Mouse (Mus musculus) cerebellum, adult 9-10 months (tissue): ENCODE measurements around the gene Rpa1.
"Not testable (repeated sequence)": the region's sequence is repeated elsewhere in the genome, so short reads cannot be mapped to it uniquely, and the experiment has no call there.

Source experiments
- DNase-seq: peaks from one replicate; pipeline ENCODE4 v3.0.0; 2022

Gene Rpa1

DNA sequence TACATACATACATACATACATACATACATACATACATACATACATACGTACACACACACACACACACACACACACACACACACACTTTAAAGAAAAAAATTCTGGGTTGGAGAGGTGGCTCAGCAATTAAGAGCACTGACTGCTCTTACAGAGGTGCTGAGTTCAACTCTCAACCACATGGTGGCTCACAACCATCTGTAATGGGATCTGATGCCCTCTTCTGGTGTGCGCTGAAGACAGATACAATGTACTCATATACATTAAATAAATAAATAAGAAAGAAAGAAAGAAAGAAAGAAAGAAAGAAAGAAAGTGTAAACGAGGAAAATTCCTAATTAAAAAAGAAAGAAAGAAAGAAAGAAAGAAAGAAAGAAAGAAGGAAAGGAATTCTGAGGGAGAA lies 64.3 kb downstream of the Rpa1 start:
- DNase-seq = not testable (repeated sequence)

GRCm38 (mm10) chr11:75282496-75283120 lies 65.5 kb downstream of the Rpa1 start:
- DNase-seq = peak; percentile 53

DNA sequence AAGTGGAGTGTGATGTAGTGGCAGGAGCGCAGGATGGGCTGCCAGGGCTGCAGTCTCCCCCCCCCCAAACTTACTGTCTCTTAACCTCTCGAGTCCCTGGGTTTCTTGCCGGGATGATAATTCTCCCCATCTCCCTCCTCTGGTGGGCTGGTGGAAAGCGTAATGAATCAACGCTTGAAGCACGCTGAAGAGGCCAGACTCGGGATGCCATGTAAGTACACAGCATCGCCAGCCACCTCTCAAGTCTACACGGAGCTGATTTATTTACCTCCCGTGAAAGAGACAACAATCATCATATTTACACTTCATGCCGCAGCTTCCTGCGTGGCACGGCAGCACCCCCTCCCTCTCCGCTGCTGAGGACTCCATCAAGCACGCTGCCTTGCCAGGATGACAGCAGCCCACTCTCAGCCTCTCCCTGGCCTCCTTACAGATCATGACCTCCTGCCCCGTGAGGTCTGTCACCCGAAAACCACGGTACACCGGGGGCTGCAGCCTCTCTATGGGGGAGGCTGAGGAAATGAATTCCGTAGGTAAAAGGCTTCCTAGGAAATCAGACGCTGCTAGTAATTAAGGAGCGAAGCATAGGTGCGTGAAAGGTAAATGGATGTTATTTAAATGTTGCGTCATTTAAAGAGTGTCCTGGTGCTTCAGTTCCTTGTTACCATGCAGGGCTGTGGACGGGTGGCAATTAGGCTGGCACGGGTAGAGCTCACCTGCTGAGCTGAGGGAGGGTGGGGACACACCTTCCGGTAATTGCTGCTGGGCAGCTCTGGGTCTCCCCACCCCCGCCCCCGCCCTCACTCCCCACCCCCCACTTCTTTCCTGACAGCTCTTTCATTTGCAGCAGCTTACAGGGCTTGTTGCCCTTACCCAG lies 66.5 kb downstream of the Rpa1 start:
- DNase-seq = peak; percentile 55

DNA sequence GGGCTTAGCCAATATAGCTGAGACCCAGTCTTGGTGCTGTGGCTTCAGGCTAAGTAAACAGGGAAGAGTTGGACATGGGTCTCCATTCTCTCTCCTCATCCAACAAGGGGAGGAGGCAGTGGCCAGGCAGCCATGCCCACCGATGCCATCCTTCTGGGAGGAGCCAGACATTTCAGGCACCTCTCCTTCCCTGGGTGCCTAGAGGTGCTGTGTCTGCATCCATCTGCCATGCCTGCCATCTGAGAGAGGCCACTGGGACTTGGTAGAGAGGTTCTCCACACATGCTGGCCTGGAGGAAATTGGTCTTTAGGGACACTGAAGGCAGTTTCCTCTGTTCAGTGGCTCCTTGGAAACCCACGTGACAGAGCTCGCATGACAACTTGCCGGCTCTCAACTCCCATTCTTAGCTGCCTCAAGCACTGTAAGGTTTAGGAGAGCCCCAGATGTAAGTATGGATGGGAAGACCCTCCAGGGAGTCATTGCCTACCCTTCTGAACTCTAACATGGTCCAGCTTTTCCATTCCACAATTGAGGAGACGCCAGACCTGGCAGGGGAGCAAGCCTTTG lies 67.6 kb downstream of the Rpa1 start:
- peak; percentile 53 for DNase-seq

DNA sequence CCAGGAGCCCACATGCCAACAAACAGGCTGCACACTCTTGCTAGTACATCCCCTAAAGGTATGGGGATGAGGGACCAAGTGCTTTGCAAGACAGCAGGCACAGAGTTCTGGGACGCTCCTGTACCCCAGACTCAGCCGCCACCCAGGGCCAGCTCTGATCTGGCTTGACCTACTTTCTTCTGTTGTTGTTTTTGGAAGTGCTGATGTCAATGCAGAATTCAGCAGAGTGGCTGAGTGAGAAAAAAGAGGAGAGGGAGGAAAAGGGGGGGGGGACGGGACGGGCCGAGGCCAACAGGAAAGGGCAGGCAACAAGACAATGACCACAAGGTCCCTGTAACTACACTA lies 68.1 kb downstream of the Rpa1 start:
- peak; percentile 46 for DNase-seq

GRCm38 (mm10) chr11:75279342-75280065 lies 68.6 kb downstream of the Rpa1 start:
- DNase-seq = peak; percentile 49

- DNase-seq = no peak
Observed at GRCm38 (mm10) chr11:75279013-75279341, 69.1 kb downstream of the Rpa1 start.

DNA sequence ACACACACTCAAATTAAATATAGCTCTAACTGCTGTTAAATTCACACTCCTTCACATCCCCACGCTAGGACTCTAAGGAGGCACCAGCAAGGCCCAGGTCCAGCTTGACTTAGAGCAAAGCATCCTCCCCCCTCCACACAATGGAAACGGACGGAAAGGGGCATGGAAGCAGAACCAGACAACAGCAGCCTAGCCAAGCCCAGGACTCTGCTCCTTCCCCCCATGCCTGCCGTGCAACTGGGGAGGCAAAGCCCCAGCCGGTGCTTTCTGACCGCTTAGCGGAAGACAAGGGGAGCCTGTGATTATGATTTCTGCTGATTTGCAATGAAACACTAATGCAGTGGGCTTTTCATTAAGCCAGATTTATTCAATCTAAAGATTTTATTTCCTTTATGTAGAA lies 70.0 kb downstream of the Rpa1 start:
- peak; percentile 23 for DNase-seq

DNA sequence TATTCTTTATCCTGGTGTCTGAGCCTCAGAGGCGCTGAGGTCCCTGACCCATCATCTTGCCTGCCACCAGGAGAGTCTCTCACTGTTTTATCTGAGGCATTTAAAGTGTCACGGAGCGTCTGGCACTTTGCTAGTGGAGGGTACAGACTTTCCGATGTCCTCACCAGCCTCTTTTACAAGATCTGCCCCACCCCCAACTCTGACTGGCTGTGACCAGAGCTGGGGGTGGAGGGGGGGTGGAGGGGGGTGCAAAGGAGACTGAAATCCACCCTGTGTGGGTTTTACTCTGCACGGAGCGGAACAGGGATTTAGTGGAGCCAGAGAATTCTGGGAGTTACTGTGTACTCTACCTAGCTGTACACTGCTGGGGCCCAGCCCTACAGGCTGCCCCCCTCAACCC lies 73.1 kb downstream of the Rpa1 start:
- DNase-seq = no peak

DNA sequence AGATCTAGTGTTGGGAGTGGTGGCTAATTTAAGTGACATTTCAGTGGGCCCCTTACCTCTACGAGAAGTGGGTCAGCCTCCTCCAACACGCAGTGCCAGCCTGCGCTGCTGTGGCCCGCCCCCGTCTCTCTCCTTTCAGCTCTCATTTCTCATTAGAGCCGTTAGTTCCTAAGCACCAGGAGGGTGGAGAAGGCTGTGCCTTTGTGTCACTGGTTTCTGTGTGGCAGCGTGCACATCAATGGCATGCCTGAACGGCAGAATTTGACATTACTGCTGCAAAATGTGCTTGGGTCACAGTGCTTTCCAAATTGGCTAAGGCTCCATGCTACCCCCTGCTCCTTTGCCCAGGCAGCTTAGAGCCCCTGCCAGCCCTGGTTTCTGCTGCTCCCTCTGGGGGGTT lies 74.7 kb downstream of the Rpa1 start:
- DNase-seq = no peak

- peak; percentile 89 for DNase-seq
Observed at GRCm38 (mm10) chr11:75270985-75271434, 77.1 kb downstream of the Rpa1 start.

- DNase-seq = no peak
Observed at GRCm38 (mm10) chr11:75270276-75270984, 77.7 kb downstream of the Rpa1 start.

DNA sequence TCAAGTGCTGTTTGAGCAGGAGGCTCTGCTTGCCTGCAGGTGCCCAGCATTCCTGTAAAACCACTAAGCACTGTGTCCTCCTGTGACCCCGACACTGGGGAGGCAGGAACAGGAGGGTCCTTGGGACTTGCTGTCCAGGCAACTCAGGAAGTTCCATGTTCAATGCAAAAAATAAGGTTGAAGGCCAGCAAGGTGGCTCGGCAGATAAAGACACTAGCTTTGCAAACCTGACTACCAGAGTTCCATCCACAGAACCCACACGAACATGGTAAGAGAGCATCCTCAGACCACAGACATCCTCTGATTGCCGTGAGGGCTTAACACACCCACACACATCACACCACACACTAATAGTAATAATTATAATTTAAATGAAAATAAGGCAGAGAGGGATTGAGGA lies 78.9 kb downstream of the Rpa1 start:
- no peak for DNase-seq

DNA sequence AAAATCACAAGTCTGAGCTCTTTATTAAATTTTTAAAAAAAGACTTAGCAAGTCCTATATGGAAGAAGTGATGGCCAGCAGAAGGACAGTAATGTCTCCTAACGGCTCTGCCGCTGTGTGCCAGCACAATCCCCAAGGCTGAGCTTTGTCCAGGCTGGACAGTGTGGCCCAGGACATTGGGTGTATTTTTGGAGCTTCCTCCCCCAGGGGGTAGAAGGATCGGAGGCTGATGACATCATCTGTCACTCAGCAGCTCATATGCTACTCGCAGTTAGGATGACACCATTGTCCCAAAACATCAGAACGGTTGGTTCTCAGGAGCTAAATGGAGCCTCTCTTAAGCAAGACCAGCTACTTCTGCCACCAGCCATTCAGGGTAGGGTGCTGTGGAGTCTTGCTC lies 79.6 kb downstream of the Rpa1 start:
- peak; percentile 80 for DNase-seq

DNA sequence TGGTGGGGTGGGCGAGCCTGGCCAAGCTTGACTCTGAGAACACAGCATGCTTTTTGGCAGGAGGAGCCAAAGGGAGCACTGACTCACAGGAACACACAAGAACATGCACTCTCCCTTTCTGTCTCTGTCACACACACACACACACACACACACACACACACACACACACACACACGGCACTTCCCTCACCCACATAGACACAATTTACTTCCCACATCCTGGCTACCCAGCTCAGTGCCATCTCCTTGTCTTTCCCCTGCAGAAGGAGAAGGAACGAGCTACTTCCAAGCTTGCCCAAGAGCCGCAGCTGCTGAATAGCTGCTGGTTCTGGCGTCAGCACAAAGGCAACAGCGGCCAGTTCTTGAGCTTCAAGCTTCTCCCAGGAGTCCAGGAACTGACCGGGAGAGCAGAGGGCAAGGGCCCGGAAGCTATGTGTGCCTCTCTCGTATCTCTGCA lies 80.3 kb downstream of the Rpa1 start:
- no peak for DNase-seq

- DNase-seq = no peak
Observed at GRCm38 (mm10) chr11:75265545-75265944, 82.6 kb downstream of the Rpa1 start.

DNA sequence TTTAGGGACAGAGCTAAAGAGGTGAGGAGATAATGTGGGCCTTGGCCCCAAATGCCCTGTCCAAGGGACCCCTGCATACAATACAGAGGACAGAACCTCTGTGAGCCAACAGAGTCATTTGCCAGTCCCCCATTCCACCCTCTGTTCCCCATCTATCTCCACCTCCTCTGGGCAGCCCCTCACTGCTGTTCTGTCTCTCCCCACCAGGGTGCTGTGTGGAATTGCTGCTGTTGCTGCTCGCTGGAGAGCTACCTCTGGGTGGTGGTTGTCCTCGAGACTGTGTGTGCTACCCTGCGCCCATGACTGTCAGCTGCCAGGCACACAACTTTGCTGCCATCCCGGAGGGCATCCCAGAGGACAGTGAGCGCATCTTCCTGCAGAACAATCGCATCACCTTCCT lies 83.6 kb downstream of the Rpa1 start:
- no peak for DNase-seq

DNA sequence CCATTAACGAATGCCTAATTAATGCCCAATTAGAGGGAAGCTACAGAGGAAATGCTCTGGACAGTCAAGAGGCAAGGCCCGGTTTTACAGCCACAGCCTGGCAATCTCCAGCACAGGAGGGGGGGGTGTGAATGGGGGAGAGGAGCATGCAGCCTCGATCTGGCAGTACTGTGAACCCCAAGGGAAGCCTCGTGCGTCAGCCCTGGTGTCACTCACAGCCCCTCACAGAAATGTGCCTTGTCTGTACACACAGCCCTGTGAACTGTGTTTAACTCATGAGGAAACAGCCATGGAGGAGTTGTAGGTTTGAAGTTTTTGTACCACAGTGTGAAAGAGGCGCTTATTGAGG lies 84.2 kb downstream of the Rpa1 start:
- DNase-seq = no peak

GRCm38 (mm10) chr11:75263274-75263963 lies 84.7 kb downstream of the Rpa1 start:
- no peak for DNase-seq

DNA sequence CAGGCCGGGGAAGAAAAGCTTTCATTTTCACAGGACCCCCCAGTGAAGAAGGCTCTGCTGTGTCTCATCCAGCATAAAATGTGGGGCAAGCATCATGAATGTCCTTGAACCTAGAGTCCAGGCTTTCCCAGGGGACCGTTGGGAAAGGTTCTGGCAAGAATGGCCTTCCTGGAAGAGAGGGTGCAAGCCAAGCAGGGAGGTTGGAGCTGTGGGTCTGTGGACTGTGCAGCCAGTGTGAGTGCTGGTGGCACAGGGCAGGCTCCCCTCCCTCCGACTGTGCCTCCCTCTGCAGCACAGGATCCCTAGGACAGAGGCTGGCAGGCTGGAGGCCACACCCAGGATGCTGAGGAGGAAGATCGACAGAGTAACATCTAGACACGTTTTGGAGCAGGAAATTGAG lies 85.3 kb downstream of the Rpa1 start:
- no peak for DNase-seq

- no peak for DNase-seq
Observed at GRCm38 (mm10) chr11:75262181-75262580, 85.9 kb downstream of the Rpa1 start.

DNA sequence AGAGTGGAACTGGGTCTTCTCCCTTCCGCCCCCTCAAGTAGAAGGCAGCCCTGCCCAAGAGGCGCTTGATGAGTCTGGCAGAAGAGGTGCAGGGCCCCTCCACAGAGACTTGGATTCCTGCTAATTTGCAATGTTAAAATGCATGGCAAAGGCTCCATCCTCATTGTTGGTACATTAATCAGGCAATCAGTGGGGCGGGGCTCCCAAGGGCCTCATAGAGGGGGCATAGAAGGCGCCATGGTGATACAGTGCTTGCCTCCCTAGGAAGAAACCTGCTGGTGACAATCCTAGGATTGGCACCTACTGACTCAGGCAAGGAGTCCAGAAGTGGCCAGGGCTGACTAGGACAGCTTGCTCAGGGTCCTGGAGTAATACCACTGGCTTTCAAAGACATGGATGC lies 86.4 kb downstream of the Rpa1 start:
- DNase-seq = no peak
